Mouse (Mus musculus) granulocyte monocyte progenitor cell, adult 5-6 weeks (primary cell): ENCODE measurements at regions not wholly inside any gene's neighbourhood (a gene's known extent, or its start where the extent isn't known, plus 50 kb on each side); places are given as distances from the start of the nearest gene placed in this dataset.

Source experiments
- ATAC-seq: replicated peaks from 2 replicates; pipeline ENCODE4 v1.8.0; 2016; ENCODE audit warnings: mild to moderate bottlenecking, moderate TSS enrichment, inconsistent platforms; ENCODE audit not compliant: poor library complexity, severe bottlenecking

DNA sequence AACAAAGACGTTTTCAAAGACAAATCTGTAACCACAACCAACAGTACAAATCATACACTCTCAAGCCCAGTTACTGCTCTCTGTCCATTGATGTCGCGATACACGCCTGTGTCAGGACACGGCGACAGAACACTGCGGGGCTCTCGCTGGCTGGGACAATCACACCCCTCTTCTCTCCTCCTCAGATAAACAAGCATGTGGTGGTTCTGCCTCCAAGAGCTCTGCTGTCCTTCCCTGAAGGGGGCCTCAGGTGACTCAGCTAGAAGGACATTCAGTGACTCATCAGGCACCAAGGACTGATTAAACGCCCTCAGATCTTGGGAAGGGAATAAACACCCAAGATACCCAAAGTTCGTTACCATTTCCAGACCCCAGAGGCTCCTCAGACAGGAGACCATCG, 74.3 kb upstream of the Il12b start:
- ATAC-seq = no peak

DNA sequence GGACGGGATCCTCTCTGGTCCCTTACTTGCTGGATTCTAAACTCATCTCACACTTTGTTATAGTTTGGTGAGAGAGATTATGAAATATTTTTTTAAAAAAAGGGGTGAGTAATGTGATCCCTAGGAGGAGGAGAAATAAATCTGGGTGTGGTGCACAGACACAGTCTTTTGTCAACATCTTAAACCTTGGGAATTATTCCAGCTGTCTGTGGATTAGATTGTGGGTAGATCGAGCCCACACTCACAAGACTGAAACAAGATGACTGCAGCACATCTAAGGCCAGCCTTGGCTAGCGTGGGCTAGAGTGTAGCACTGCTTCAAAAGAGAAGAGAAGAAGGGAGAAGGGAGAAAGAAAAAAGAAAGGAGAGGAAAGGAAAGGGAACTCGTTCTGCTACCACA, 70.4 kb upstream of the Il12b start:
- no peak for ATAC-seq

DNA sequence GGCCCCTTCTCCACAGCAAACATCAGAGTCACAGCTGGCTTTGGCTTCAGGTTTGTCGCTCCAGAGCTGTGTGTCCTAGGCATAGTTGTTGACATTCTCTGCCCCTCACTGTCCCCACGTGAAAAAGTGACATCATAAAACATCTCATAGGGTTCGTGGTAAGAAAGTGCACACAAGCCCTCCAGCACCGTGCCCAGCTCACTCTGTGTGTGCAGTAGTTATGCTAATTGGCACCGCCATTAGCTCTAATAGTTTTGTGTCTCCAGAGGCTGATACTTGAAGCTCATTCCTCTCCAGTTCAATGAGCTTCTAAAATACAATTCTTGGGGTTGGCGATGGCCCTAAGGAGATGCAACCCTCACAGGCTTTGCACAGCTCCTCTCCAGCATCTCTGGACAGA, 69.4 kb upstream of the Il12b start:
- no peak for ATAC-seq

DNA sequence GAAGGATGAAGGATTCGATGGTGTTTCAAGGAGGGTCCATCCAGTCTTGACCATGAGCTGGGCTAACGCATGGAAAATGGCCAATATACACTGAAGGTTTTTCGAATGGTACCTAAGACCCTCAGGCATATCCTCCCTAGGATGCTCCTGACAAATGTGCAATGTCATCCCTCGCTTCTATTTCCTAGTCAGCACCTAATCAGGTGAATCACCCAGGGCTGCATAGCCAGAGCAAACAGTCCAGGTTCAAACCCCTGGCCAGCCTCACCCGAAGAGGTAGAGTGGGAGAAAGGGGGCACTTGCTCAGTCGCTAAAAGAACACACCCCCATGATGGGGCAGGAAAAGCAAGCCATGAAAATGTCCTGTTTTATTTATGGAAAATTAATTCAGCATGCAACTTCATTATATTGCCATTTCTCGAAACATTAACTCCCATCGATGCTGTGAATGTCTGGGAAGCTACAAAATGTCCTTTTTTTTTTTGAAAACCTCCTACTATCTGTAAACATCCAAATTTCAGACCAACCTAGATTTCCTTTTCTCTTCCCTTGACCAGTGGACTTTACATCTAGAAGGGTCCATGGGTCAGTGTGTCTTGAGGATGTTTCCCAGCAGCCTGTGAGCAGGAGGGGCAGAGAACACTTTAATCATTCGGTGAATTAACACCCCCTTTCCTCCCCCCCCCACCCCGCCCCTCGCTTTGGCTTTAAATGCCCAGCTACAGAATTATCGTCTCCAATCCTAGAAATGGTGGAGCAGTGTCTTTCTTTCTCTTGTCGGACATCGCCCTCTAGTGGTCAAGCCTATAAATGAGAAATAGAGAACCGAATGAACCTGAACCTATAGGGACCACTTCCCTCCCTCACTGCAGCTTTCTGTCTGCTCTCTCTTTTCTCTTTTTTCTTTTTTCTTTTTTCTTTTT, 68.8 kb upstream of the Il12b start:
- peak; percentile 93 for ATAC-seq

DNA sequence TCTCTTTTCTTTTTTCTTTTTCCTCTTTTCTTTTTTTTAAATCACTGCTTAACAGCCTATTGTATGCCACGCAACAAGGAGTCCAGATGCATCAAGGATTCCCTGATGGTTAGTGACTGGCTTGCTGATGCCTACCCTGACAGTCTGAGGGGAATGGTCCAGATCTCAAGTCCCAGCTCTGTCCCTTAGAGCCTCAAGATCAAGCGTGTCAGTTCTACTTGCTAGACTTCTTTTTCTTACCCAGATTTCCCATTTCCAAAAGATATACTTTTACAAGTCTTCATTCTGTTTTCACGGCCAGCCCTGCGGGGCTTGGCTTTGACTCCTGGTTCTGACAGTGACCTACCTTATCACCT, 68.1 kb upstream of the Il12b start:
- no peak for ATAC-seq

DNA sequence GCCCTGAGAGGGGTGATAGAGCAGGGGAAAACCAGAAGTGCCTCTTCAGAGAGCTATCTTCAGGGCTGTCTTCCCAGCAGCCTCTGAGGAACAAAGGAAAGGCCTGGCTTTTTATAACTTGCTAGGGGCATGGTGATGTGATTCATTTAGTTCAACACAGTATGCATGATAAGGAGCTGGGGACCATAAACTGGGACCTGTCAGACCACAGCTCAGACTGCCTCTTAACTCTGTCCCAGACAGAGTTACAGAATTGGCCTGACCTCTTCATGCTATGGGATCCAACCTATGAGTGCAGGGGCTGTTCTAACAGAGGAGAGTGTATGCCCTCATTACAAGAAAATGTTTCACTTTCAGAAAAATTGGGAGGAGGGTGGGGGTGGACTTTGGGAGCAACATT, 59.3 kb upstream of the Il12b start:
- no peak for ATAC-seq

DNA sequence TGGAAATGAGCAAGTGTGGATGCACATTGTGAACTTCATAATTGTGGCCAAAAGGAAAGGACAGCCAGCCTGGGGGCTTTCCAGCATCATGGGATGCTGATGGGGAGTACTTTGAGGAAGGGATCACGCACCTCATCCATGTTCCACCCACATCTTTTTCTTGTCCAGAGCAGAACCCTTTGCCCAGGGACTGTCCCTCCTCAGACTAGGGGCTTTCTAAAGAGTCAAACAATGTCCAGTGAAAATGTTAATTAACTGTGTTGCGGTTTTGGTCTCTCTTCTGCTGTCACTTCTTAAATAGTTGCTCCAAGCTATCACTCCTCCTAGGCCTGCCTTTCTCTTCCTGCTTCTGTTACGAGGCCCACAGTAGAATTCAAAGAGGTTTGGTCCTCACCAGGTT, 51.6 kb upstream of the Il12b start:
- ATAC-seq = no peak

DNA sequence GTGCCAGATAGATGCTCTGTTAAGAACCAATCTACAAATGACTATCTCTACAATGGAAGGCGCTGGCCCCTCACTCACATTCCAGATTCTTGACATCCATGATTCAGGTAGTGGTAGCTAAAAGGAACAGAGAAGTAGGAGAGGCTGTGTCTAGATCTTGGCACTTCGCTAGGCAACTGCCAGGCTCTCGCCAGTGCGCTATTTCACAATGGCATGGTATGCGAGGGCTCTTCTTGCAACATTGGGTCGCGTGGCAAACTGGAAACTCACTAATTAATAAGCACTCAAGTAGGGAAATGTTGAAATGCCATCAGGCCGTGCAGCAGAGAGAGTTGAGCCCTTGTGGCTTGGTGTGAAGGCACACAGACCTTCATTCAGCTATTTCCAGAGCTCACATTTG, 50.3 kb upstream of the Il12b start:
- ATAC-seq = peak; percentile 95
